Mouse (Mus musculus): ENCODE measurements around the gene Rhd.
A peak's percentile ranks its signal among the peaks of the same experiment; 100 is the strongest.

The Rhd gene

GRCm38 (mm10) chr4:134856501-134856900, 7.8 kb upstream of the Rhd start:
- no peak for DNase-seq (ENCODE audit: low spot score)

GRCm38 (mm10) chr4:134858494-134858893, 5.8 kb upstream of the Rhd start:
- no peak for DNase-seq (ENCODE audit: low spot score)

- DNase-seq (ENCODE audit: low spot score): no peak
Measured at GRCm38 (mm10) chr4:134861884-134862283, 2.5 kb upstream of the Rhd start.

GRCm38 (mm10) chr4:134862996-134863395, 1.3 kb upstream of the Rhd start:
- no peak for DNase-seq (ENCODE audit: low spot score)

- DNase-seq (ENCODE audit: low spot score): no peak
Measured at GRCm38 (mm10) chr4:134865340-134865739, 1.0 kb downstream of the Rhd start.

GRCm38 (mm10) chr4:134865789-134866188, 1.5 kb downstream of the Rhd start:
- no peak for DNase-seq (ENCODE audit: low spot score)

GRCm38 (mm10) chr4:134867213-134867612, 2.9 kb downstream of the Rhd start:
- DNase-seq (ENCODE audit: low spot score): no peak

- DNase-seq (ENCODE audit: low spot score): no peak
Measured at GRCm38 (mm10) chr4:134867661-134868060, 3.3 kb downstream of the Rhd start.

- no peak for DNase-seq (ENCODE audit: low spot score)
Measured at GRCm38 (mm10) chr4:134868065-134868464, 3.7 kb downstream of the Rhd start.

- no peak for DNase-seq (ENCODE audit: low spot score)
Measured at GRCm38 (mm10) chr4:134868490-134868889, 4.2 kb downstream of the Rhd start.

GRCm38 (mm10) chr4:134869068-134869730, 4.9 kb downstream of the Rhd start:
- DNase-seq (ENCODE audit: low spot score): no peak

GRCm38 (mm10) chr4:134869815-134870375, 5.6 kb downstream of the Rhd start:
- DNase-seq (ENCODE audit: low spot score): no peak

- DNase-seq (ENCODE audit: low spot score): no peak
Measured at GRCm38 (mm10) chr4:134871477-134871876, 7.1 kb downstream of the Rhd start.

GRCm38 (mm10) chr4:134871950-134872349, 7.6 kb downstream of the Rhd start:
- no peak for DNase-seq (ENCODE audit: low spot score)

- DNase-seq (ENCODE audit: low spot score): no peak
Measured at GRCm38 (mm10) chr4:134876171-134876570, 11.8 kb downstream of the Rhd start.

GRCm38 (mm10) chr4:134879410-134879981, 15.2 kb downstream of the Rhd start:
- DNase-seq (ENCODE audit: low spot score): peak; percentile 87

- DNase-seq (ENCODE audit: low spot score): no peak
Measured at GRCm38 (mm10) chr4:134880041-134880440, 15.7 kb downstream of the Rhd start.

- peak; percentile 69 for DNase-seq (ENCODE audit: low spot score)
Measured at GRCm38 (mm10) chr4:134883266-134883665, 18.9 kb downstream of the Rhd start.

- DNase-seq (ENCODE audit: low spot score): no peak
Measured at GRCm38 (mm10) chr4:134883808-134884207, 19.5 kb downstream of the Rhd start.

- no peak for DNase-seq (ENCODE audit: low spot score)
Measured at GRCm38 (mm10) chr4:134884364-134884763, 20.0 kb downstream of the Rhd start.

- DNase-seq (ENCODE audit: low spot score): no peak
Measured at GRCm38 (mm10) chr4:134892096-134892495, 27.8 kb downstream of the Rhd start.

GRCm38 (mm10) chr4:134897256-134897655, 32.9 kb downstream of the Rhd start:
- no peak for DNase-seq (ENCODE audit: low spot score)

GRCm38 (mm10) chr4:134901126-134901525, 36.8 kb downstream of the Rhd start:
- DNase-seq (ENCODE audit: low spot score): no peak

GRCm38 (mm10) chr4:134903046-134903445, 38.7 kb downstream of the Rhd start:
- no peak for DNase-seq (ENCODE audit: low spot score)

Data from embryo, embryonic 10.5 days (tissue).